In the genomic region with DNA sequence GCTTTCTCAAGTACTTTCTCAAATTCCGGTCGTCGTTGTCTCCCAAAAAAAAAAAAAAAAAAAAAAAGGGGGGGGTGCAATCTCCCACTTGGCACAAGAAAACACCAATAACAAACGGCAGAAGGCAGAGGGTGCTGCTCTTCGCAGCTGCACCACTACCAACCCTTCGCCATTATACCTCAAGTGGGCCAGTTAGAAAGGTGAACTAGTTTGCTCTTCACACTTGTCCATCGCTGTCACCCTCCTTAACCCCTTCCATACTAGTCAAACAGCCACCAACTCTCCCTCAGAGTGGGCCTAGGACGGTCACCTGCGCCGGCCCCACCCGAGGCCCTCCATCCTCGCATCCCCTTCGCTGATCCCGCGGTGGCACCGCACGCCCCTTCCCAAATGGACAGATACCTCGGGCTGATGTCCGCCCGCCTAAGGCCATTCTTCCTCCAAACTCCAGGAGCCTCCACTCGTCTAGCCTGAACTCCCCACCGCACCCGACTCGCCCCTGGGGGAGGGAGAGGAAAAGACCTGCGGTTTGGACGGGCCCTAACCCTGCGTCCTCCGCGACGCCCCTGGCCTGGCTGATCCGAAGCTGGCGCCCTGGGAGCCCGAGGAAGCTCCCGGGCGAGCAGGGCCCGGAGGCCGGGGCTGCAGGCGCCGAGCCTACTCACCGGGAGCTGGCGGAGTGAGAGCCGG, we compare ENCODE assay signal across 8 mouse cellular contexts. TPM values are rescaled to one million over a fixed set of nuclear protein-coding genes. Genes with fewer than 3 reads are reported as not detected.
DNase-seq lines count a peak whose midpoint lies in the region; ATAC-seq lines count a peak whose summit lies in the region.

No protein-coding gene starts in this region.

- peak overlapping the region; percentile 89 for H3K27ac ChIP-seq in forebrain, embryonic 11.5 days (ENCODE audit: low read depth, low read length)
- H3K27ac ChIP-seq in hindbrain, embryonic 10.5 days = peak overlapping the region; percentile 100

- WGBS in forebrain, embryonic 11.5 days = under 1% methylated on average over 36 of the region's 42 CpGs
- under 1% methylated on average over 42 of the region's 42 CpGs for WGBS in hindbrain, embryonic 10.5 days

- H3K4me3 ChIP-seq in forebrain, embryonic 11.5 days (ENCODE audit: low read depth, low read length) = peak overlapping the region; percentile 92
- peak overlapping the region; percentile 97 for H3K4me3 ChIP-seq in hindbrain, embryonic 10.5 days

- no peaks in the 10 kb centered on the region for H3K36me3 ChIP-seq in forebrain, embryonic 11.5 days (ENCODE audit: control insufficient read depth, insufficient read depth, low read length)
- H3K36me3 ChIP-seq in hindbrain, embryonic 10.5 days = peaks cover 10% of the 10 kb centered on the region; the same call in 1 of the 2 replicates

- peak; percentile 74 for DNase-seq in kidney, adult 18-20 months
- DNase-seq in kidney, postnatal 14 days = no peak
- peak; percentile 28 for DNase-seq in brain, embryonic 18.5 days (ENCODE audit: low read depth, low spot score)
- DNase-seq in forebrain, embryonic 11.5 days (ENCODE audit: low spot score) = peak; percentile 82
- DNase-seq in hindbrain, embryonic 10.5 days (ENCODE audit: low spot score) = peak; percentile 78
- DNase-seq in left cerebral cortex, postnatal 25 days (ENCODE audit: low spot score in 2 of 2) = peak; percentile 18 to 40
- peak; percentile 22 for DNase-seq in right cerebral cortex, postnatal 14 days

- no peaks in the 10 kb centered on the region for H3K9me3 ChIP-seq in forebrain, embryonic 11.5 days (ENCODE audit: control insufficient read depth, low read length)
- no peaks in the 10 kb centered on the region for H3K9me3 ChIP-seq in hindbrain, embryonic 10.5 days

- peak; percentile 77 for ATAC-seq in forebrain, embryonic 11.5 days (replicated peaks; ENCODE audit: low FRiP score)
- peak; percentile 49 for ATAC-seq in megakaryocyte progenitor cell, adult 5-6 weeks (replicated peaks; ENCODE audit: poor library complexity)

- peak overlapping the region; percentile 83 for H3K4me2 ChIP-seq in forebrain, embryonic 11.5 days (ENCODE audit: low read depth, low read length, severe bottlenecking)

- no peaks in the 10 kb centered on the region for H3K27me3 ChIP-seq in forebrain, embryonic 11.5 days (ENCODE audit: control insufficient read depth, insufficient read depth, low read length)
- no peaks in the 10 kb centered on the region for H3K27me3 ChIP-seq in hindbrain, embryonic 10.5 days (ENCODE audit: insufficient read depth, poor library complexity, severe bottlenecking)

- H3K4me1 ChIP-seq in forebrain, embryonic 11.5 days (replicated peaks; ENCODE audit: control insufficient read depth, insufficient read depth, low read length) = no peaks in the 10 kb centered on the region; the same call in 1 of the 2 replicates
- H3K4me1 ChIP-seq in hindbrain, embryonic 10.5 days (replicated peaks) = peaks cover 21% of the 10 kb centered on the region

- intact Hi-C loops in left cerebral cortex, postnatal 25 days (cut with DNase I) = loop anchor here (5.0 kb wide), 1 partner anchor 81 kb away; the partner anchor contains the start of gene Cenpv

- H3K9ac ChIP-seq in forebrain, embryonic 11.5 days (ENCODE audit: low read length) = peak overlapping the region; percentile 92

RNA-seq across cellular contexts. Expression of gene Pigl, which starts 1.6 kb away (rescaled TPM):
- 13.8 and 16.5 TPM in 2 replicates for polyA plus RNA-seq in forebrain, embryonic 11.5 days (2014; fragmentation: Nextera tagmentation; extraction: Ambion mirVana)
- 10.7 and 16.0 TPM in 2 replicates for polyA plus RNA-seq in hindbrain, embryonic 10.5 days (2016; fragmentation: Nextera tagmentation; extraction: Ambion mirVana)
- total RNA-seq in left cerebral cortex, postnatal 25 days (2021) = 1 to 10 TPM; 5.6 to 7.6 TPM
- 6.5 and 9.2 TPM in 2 replicates for total RNA-seq in megakaryocyte progenitor cell, adult 5-6 weeks (2015)
- 2.0 and 2.4 TPM in 2 replicates for total RNA-seq in megakaryocyte progenitor cell, adult 5-6 weeks (2017)

RNA-seq across cellular contexts. Expression of gene Ncor1, which starts 1.7 kb away (rescaled TPM):
- 206 and 224 TPM in 2 replicates for polyA plus RNA-seq in forebrain, embryonic 11.5 days (2014; fragmentation: Nextera tagmentation; extraction: Ambion mirVana)
- 127 and 131 TPM in 2 replicates for polyA plus RNA-seq in hindbrain, embryonic 10.5 days (2016; fragmentation: Nextera tagmentation; extraction: Ambion mirVana)
- total RNA-seq in left cerebral cortex, postnatal 25 days (2021) = 100 to 1,000 TPM; 267 to 273 TPM
- total RNA-seq in megakaryocyte progenitor cell, adult 5-6 weeks (2015) = 354 and 377 TPM in 2 replicates
- 211 and 287 TPM in 2 replicates for total RNA-seq in megakaryocyte progenitor cell, adult 5-6 weeks (2017)
